Mouse (Mus musculus) cerebellum, adult 9-11 months (tissue): ENCODE results near the gene Pygl.
"Not testable (repeated sequence)": the region's sequence is repeated elsewhere in the genome, so short reads cannot be mapped to it uniquely, and the experiment has no call there.

Experiments used
- DNase-seq: peaks from one replicate; pipeline ENCODE4 v3.0.0; 2022

Gene Pygl

GRCm38 (mm10) chr12:70148631-70149265 lies 82.5 kb downstream of the Pygl start:
- DNase-seq, result no peak

DNA sequence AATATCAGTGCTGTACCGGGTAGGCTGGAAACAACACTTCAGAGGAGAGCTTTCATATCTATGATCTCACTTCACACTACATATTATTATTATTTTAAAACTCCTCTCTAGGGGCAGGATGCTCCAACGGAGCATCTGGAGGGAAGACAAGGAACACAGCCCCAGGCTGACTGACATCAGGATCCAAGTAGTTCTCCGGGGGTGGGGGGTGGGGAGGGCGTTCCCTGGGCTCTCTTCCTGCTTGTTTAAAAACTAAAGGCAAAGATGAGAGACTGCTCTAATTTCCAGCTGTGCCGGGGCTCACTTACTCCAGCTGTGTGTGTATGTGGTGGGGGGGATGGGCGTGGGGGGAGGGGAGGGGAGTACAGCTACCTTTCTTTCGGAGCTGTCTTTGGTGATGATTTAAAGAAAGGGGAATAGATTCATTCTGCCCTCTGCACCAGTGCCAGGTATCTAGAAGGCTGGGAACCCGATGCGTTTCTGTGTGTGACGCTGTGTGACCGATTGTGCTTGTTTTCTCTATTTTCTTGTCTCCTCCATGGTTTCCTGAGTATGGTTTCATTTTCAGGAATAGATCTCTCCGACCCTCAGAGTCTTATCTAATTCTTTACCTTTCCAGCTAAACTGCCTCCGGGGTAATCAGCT lies 83.2 kb downstream of the Pygl start:
- no peak for DNase-seq

GRCm38 (mm10) chr12:70145586-70145985 lies 85.7 kb downstream of the Pygl start:
- no peak for DNase-seq

- peak; percentile 35 for DNase-seq
Measured at GRCm38 (mm10) chr12:70144637-70145448, 86.4 kb downstream of the Pygl start.

DNA sequence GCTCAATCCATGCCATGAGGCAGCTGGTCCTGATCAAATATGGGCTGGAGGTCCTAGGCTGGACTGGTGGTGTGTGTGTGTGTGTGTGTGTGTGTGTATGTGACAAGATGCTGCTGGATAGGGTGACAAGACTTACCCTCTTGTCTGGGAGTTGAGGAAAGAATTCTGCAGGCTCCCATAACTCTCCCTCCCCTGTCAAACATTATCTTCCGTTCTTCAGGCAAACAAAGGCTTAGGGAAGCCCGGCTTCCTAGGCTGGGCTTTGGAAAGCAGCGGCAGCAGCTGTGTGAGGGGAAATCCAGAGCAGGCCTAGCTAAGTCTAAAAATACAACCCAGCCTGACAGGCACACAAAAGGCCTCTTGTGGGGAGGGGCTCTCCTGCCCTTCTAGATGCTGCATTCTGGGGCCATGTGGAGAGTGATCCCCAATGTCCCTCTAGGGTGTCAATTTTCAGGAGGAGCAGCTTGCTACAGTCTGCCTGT lies 87.1 kb downstream of the Pygl start:
- DNase-seq, result not testable (repeated sequence)

DNA sequence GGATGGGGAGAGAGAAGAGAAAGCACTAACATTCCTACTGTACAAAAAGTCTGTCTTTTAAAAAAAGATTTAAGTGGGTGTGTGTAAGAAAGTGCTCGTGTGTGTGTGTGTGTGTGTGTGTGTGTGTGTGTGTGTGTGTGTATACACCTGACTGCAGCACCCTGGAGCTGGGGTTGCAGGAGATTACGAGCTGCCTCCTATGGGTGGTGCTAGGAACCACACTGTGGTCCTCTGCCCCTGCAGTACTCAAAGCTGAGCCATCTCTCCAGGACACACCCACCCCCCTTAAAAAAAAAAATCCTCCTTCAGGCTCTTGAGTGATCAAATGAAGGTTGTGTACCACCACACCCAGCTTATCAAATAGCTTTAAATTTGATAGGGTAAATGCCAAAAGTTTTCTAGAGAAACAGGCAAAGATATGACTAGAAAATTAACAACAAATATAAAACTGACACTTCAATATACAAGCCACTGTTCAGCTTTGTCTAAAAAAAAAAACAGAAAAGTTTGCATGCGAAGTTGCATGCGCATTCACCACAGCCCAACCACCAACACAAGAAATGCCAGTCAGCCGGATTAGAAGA lies 90.2 kb downstream of the Pygl start:
- DNase-seq, result no peak
